Mouse (Mus musculus) forebrain, embryonic 16.5 days (tissue): ENCODE measurements around the gene Med12l. TPM values are rescaled to one million over a fixed set of nuclear protein-coding genes. Genes with fewer than 3 reads are reported as not detected.
A peak's percentile ranks its signal among the peaks of the same experiment; 100 is the strongest.

Experiments used
- ATAC-seq: fragments of 200-750 bp; cut with Nextera tagmentation; 2 replicates; pipeline ENCODE4 v1.8.0; 2017; ENCODE audit warnings: mild to moderate bottlenecking, moderate library complexity
- H3K27ac ChIP-seq: fragments of 300-500 bp; sonication (generic); 2 replicates; pipeline ENCODE4 v1.5.1; 2014; ENCODE audit warnings: low read length, control low read depth
- H3K27me3 ChIP-seq: fragments of 300-500 bp; sonication (generic); replicated peaks from 2 replicates; pipeline ENCODE4 v1.6.1; 2014; ENCODE audit warnings: low read length; ENCODE audit not compliant: control insufficient read depth, insufficient read depth
- H3K36me3 ChIP-seq: fragments of 300-500 bp; sonication (generic); 2 replicates; pipeline ENCODE4 v1.6.1; 2014; ENCODE audit not compliant: control insufficient read depth, insufficient read depth
- H3K4me1 ChIP-seq: fragments of 300-500 bp; sonication (generic); replicated peaks from 2 replicates; pipeline ENCODE4 v1.6.1; 2014; ENCODE audit warnings: low read length; ENCODE audit not compliant: control insufficient read depth, insufficient read depth
- H3K4me2 ChIP-seq: fragments of 300-500 bp; sonication (generic); 2 replicates; pipeline ENCODE4 v1.6.1; 2014; ENCODE audit warnings: mild to moderate bottlenecking, low read length, control low read depth
- H3K4me3 ChIP-seq: fragments of 300-500 bp; sonication (generic); replicated peaks from 2 replicates; pipeline ENCODE4 v1.5.1; 2014; ENCODE audit warnings: mild to moderate bottlenecking, low read length, control low read depth
- H3K9ac ChIP-seq: fragments of 300-500 bp; sonication (generic); replicated peaks from 2 replicates; pipeline ENCODE4 v1.6.1; 2014; ENCODE audit warnings: low read depth, low read length, control low read depth
- H3K9me3 ChIP-seq: fragments of 300-500 bp; sonication (generic); 2 replicates; pipeline ENCODE4 v1.6.1; 2016; ENCODE audit warnings: low read length; ENCODE audit not compliant: control insufficient read depth
- WGBS: fragments of 180-500 bp; shearing (Covaris S2); extraction: QIAGEN DNeasy Blood & Tissue Kit; methylation state at CpG from one replicate; pipeline ENCODE4 v1.1.7; 2014; 5-methylcytosine and 5-hydroxymethylcytosine counted together
- polyA plus RNA-seq: library from polyadenylated mRNA; unstranded; fragments of >200 nt; fragmentation: Nextera tagmentation; extraction: Ambion mirVana; gene quantifications from 2 replicates; pipeline ENCODE4 v1.2.1, GENCODE M21; 2015

Med12l gene
- polyA plus RNA-seq, 1 experiment from 2014 or later: 4.3 TPM

DNA sequence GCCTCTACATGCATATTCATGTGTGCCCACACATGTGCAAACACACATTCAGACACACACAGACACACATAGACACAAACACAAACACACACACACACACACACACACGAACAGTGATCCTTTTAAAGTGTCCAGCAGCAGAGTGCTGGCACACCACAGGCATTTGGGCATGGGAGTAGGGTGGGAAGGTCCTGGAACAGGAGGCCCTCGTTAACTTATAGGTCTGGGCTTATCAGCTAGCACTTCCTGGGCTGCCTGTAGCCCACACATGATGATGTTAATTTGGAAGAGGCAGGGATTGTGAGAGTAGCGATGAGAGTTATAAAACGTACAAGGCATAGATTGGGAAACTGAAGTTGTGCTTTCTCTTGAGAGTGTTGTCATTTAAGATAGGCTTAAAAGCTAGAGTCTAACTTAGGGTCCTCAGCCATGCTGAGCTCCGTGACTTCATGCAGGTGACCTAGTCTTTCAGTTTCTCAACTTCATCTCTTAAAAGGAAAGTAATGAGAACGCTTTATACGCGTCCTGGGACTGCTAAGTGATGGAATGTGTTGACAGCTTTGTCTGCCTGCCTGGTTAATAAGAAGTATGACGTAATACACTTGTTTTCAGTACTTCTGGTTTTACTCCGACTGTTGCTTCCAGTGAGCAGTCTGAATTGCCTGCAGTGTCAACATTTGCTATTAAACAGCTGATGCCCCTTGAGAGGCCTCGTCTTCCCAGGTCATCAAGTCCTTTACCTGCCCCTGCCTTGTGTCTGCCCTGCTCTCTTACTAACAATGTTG, 199.3 kb downstream of the Med12l start:
- Histone ChIP-seq H3K27ac (no peak overlapping the region), H3K4me3 (no peak overlapping the region), H3K4me2 (no peak overlapping the region), H3K9me3 (no peaks in the 10 kb centered on the region), H3K36me3 (no peaks in the 10 kb centered on the region), H3K9ac (no peak overlapping the region), H3K4me1 (no peaks in the 10 kb centered on the region), H3K27me3 (no peaks in the 10 kb centered on the region)
- 0 out of 2 replicates have a peak, but pooled peaks have one; percentile 16 for ATAC-seq
- 52% methylated on average over 11 of the region's 11 CpGs for WGBS

- Histone ChIP-seq H3K9me3 (no peaks in the 10 kb centered on the region), H3K4me3 (no peak overlapping the region), H3K4me2 (no peak overlapping the region), H3K27ac (no peak overlapping the region), H3K27me3 (no peaks in the 10 kb centered on the region), H3K9ac (no peak overlapping the region), H3K4me1 (no peaks in the 10 kb centered on the region), H3K36me3 (no peaks in the 10 kb centered on the region)
- no peak for ATAC-seq
- WGBS: 68% methylated on average over 4 of the region's 4 CpGs
Measured at GRCm38 (mm10) chr3:59205941-59206340, 200.3 kb downstream of the Med12l start.

DNA sequence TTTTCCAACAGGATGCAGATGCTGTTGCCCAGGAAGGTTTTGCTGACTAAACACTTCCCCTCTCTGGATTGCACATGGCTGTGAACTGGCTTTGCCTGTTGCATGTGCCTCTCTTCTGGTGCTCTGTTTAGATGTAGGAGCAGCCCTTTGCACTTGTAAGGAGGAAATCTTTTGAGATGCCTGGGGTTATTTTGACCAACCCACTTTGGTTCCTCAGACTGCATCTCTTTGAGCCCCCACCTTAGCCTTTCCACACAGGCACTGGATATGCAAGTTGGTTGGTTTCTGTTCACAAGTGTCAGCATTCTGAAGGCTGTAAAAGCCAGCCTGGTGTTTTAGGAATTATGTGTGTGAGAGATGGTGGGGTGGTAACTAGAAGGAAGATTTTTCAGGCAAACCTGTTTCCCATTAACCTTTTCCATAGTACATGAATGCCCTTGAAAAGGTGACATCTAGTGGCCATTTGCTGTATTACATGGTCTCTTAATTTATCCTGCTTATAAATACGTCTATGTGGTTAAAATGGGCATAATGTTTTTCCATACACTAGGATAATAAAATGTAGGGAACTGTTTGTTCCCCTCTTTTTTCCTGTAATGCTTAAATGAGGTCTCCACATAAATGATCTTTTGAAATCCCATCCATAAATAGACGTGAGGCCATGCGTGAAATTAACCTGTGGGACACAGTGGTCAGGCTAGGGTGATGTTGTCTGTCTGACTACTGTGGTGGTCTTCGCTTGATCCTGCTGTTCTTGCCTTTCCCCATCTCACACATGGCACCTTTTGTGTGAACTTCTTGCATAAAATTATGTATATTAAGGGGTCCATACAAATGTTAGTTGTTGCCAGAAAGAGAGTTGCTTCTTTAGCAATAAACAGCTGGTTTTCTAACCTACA, 203.3 kb downstream of the Med12l start:
- H3K27me3 ChIP-seq: no peaks in the 10 kb centered on the region
- 65% methylated on average over 4 of the region's 4 CpGs for WGBS
- no peak overlapping the region for H3K27ac ChIP-seq
- ATAC-seq: peak; percentile 80
- H3K9ac ChIP-seq: no peak overlapping the region
- no peak overlapping the region for H3K4me2 ChIP-seq
- no peaks in the 10 kb centered on the region for H3K36me3 ChIP-seq
- no peaks in the 10 kb centered on the region for H3K9me3 ChIP-seq
- H3K4me1 ChIP-seq: no peaks in the 10 kb centered on the region
- H3K4me3 ChIP-seq: no peak overlapping the region

GRCm38 (mm10) chr3:59210089-59210488, 204.5 kb downstream of the Med12l start:
- ATAC-seq: no peak
- Histone ChIP-seq H3K27me3 (no peaks in the 10 kb centered on the region), H3K4me1 (no peaks in the 10 kb centered on the region), H3K9ac (no peak overlapping the region), H3K9me3 (no peaks in the 10 kb centered on the region), H3K4me3 (no peak overlapping the region), H3K36me3 (no peaks in the 10 kb centered on the region), H3K4me2 (no peak overlapping the region), H3K27ac (no peak overlapping the region)
- 74% methylated on average over 8 of the region's 8 CpGs for WGBS

DNA sequence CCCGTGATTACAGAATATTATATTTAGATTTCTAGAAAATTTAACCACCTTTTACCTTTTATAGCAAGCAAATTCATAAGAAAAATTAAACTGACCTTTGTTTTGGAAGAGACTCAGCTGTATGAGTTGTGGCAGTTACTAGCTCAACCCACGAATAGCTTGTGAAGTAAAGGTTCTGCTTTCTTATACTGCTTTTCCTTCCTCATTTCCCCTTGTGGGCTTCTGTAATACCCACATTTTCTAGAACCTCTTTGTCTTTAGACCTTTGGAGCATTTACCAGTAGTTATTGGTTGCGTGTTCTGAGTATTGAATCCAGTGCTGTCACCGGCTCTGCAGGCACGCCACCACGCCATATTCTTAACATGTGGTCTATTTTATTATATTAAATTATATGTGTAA, 205.1 kb downstream of the Med12l start, which contains the start of gene P2ry13:
Gene P2ry13, minus strand, starts transcription at position 156 of the 400 bp plus-strand sequence.
- Histone ChIP-seq H3K9me3 (no peaks in the 10 kb centered on the region), H3K27me3 (no peaks in the 10 kb centered on the region), H3K36me3 (no peaks in the 10 kb centered on the region), H3K4me3 (no peak within 1 kb of the TSS), H3K9ac (no peak within 1 kb of the TSS), H3K27ac (no peak within 1 kb of the TSS), H3K4me2 (no peak within 1 kb of the TSS), H3K4me1 (no peaks in the 10 kb centered on the region)
- ATAC-seq: no peak
- 95% methylated on average over 6 of the region's 6 CpGs for WGBS

DNA sequence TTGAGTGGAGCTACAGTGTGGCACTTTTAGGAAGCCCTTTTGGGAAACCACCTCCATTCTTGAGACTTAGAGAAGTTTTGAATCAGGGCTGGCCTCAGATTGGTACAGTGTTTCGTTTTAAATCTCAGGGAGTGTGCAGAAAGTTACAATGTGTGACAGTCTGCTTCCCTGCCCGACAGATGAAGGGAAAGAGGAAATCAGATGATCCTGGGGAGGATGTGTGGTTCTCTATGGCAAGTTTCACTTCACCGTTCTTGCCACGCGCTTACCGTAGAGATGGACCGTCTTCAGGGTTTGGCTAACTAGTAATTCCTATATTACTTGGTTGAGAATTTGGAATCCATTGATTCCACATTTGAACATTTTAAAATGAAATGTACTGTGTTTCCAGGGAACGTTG, 206.2 kb downstream of the Med12l start:
- H3K36me3 ChIP-seq: no peaks in the 10 kb centered on the region
- H3K4me3 ChIP-seq: no peak overlapping the region
- no peak overlapping the region for H3K27ac ChIP-seq
- H3K27me3 ChIP-seq: no peaks in the 10 kb centered on the region
- 90% methylated on average over 8 of the region's 8 CpGs for WGBS
- H3K4me1 ChIP-seq: no peaks in the 10 kb centered on the region
- H3K9ac ChIP-seq: no peak overlapping the region
- H3K9me3 ChIP-seq: no peaks in the 10 kb centered on the region
- H3K4me2 ChIP-seq: no peak overlapping the region
- ATAC-seq: no peak

GRCm38 (mm10) chr3:59212404-59212803, 206.8 kb downstream of the Med12l start:
- H3K4me2 ChIP-seq: no peak overlapping the region
- no peaks in the 10 kb centered on the region for H3K27me3 ChIP-seq
- H3K9me3 ChIP-seq: no peaks in the 10 kb centered on the region
- H3K36me3 ChIP-seq: no peaks in the 10 kb centered on the region
- no peak overlapping the region for H3K4me3 ChIP-seq
- H3K9ac ChIP-seq: no peak overlapping the region
- no peaks in the 10 kb centered on the region for H3K4me1 ChIP-seq
- no peak for ATAC-seq
- H3K27ac ChIP-seq: no peak overlapping the region

- Histone ChIP-seq H3K36me3 (no peaks in the 10 kb centered on the region), H3K27me3 (no peaks in the 10 kb centered on the region), H3K27ac (no peak overlapping the region), H3K9ac (no peak overlapping the region), H3K4me2 (no peak overlapping the region), H3K9me3 (no peaks in the 10 kb centered on the region), H3K4me1 (no peaks in the 10 kb centered on the region), H3K4me3 (no peak overlapping the region)
- no peak for ATAC-seq
- 92% methylated on average over 10 of the region's 10 CpGs for WGBS
Measured at GRCm38 (mm10) chr3:59217211-59217610, 211.6 kb downstream of the Med12l start.

DNA sequence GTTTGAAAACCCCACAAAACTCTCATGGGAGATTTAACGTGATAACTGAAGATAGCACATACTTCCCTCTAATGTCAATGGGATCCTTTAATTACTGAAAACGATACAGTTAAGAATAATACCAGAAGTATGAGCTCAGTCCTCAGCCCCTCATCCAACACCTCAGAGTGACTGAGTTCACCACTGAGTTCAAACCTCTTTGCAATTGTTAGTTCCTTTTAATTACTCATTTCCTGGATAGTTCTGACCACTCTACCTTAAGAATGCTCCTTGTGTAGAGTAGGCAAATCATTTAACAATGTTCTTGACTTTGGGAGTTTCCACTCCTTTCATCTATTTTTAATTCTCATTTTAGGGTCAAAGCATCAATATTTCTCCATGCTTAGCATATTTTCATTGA, 213.7 kb downstream of the Med12l start:
- Histone ChIP-seq H3K9me3 (no peaks in the 10 kb centered on the region), H3K36me3 (no peaks in the 10 kb centered on the region), H3K4me3 (no peak overlapping the region), H3K27ac (no peak overlapping the region), H3K4me2 (no peak overlapping the region), H3K4me1 (no peaks in the 10 kb centered on the region), H3K9ac (no peak overlapping the region), H3K27me3 (no peaks in the 10 kb centered on the region)
- 92% methylated on average over 2 of the region's 2 CpGs for WGBS
- ATAC-seq: no peak
